Mouse (Mus musculus): ENCODE data around the gene Frmd4a.

DNA sequence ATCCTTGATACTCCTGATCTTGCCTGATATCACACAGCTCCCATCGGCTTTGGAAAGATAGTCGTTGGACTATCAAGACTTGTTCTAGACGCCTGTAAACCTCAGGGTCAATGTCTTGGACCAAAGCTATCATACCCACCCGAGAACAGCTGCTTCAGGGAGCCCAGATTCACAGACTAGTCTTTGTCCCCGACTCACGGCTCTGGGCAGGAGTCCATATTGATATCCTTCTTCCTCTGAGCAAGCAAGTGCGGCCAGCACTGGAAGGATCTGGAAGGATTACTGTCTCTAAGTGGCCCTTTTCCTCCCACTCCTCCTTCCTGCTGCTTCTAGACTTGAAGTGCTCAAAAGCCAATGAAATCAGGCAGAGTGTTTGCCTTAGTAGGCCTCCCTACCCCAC lies 575.1 kb downstream of the Frmd4a start:
- no peak for TF ChIP-seq GATA1 (IDR thresholded peaks at IDR 0.05; ENCODE audit: borderline replicate concordance, low read length)
- no peak for TF ChIP-seq FLI1 (IDR thresholded peaks at IDR 0.05; ENCODE audit: low read length)
